Mouse (Mus musculus) mature B cell (primary cell): ENCODE measurements at regions not wholly inside any gene's neighbourhood (a gene's known extent, or its start where the extent isn't known, plus 50 kb on each side); places are given as distances from the start of the nearest gene placed in this dataset.

Experiments used
- in situ Hi-C: fragments of 300-500 bp; cut with MboI; formaldehyde crosslinking; loops from 2 replicates; pipeline ENCODE4 v1.14.3; 2019

DNA sequence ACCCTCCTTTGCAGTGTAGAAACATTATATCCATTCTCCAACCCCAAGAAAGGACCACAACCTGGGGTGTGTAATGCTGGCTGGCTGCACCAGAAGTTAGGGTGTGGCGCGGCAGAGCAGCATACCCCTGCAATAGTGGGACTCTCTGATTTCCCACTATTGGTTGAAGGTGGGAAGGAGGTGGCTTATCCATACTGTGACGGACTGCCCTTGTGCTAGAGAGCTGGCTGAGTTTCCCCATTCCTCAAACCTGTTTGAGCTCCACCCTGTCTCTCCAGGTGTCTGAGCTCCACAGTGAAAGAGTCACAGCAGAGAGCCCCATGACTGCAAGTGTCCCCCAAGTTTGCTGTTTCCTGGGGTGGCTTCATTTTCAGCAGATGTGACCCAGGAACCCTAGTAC is 79.6 kb downstream of the Sik1 start:
- in situ Hi-C loops: no loop called here

DNA sequence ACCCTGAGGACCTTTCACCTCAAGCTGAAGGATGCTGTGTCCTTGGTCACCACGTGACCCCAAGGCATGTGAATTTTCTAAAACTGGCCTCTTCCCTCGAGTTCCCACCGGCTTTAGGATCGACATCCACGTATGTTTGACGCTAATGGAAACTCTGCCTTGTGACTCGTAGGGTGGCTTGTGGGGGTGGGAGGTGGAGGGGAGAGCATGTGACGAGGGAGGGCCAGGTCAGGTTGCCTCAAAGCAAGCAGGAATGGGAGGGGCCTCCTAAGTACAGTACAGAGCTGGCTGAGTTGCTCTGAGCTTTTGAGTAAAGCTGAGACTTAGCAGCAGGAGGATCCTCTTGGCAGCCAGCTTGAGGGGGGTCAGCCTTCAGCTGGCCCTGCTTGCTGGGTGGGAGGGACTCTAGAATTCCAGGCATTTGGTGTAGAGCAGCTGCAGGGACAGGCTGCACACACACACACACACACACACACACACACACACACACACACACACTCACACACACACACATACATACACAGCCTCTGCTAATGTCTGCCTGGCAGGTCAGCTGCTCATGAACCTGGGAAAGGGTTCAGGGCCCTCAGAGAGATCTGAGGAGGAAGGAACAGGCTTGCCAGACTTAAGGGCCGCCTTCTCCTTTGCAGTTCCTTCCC is 78.5 kb downstream of the Sik1 start:
- in situ Hi-C loops: no loop called here

DNA sequence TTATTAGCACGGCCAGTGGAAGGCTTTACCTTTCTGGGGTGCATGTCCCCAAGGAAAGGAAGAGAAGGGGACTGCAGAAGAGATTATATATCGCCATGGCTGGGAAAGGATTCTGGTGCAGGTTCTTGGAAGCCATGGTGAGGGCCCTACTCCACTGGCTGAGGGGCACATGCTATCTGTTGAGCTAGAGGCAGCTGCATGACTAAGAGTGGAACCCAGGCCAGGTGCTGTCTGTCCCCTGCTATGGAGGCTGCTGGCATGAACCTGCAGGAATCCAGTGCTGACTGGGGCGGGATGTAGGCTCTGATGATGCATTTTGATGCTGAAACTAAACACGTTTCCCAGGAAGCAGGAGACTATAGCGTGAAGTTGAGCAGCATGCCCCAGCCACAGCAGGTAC is 77.9 kb downstream of the Sik1 start:
- in situ Hi-C loops: no loop called here

DNA sequence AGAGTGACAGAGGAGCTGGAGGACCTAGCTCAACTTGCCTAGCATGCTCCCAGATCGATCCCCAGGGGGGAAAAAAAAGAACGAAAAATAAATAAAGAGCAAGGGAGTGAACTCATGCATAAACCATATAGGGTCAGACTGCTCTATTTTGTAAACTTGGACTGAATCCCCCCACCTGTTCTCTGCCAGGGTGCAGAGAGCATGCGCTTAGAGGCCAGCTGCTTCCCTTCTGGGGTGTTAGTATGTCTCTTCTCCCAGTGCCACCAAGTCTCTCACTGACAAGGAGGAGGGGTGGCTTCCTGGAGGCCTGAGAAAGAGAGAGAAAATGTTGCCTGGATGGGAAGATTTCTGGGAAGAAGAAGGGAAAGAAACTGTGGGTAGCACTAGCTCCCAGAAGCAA is 76.1 kb downstream of the Sik1 start:
- in situ Hi-C loops: no loop called here

DNA sequence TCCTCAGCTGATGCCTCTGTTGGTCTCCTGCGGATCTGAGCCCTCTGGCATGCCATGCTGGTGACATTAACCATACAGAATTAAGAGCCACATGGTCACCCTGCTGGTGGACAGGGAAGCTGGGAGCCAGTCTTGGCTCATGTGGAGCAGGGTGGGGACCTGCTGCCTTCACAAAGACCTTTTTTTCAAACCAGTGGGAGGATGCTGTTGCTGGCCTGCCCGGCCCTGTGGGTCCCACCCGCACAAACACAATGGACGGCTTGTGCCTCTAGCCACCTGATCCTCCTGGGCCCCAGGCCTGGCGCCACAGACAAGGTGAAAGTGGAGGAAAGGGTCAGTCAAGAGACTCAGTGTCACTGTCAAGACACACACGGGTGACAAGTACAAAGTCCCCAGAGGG is 73.4 kb downstream of the Sik1 start:
- in situ Hi-C loops: no loop called here

DNA sequence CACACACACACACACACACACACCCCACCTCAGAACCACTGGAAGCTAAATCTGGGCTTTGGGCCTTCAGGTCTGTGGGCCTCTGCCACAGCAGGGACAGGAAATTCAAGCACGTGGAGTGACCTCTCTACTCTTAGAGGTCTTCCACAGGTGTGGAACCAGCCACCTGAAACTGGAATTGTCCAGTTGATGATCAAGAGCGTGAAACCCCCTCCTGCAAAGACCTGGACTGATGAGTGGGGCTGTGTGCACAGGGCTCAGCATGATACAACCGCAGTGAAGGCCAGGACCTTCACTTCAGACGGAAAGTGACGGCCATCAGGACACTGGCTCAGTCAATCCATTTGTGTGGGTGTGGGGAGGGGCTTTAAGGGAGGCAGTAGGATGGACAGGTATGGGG is 72.5 kb downstream of the Sik1 start:
- in situ Hi-C loops: no loop called here

DNA sequence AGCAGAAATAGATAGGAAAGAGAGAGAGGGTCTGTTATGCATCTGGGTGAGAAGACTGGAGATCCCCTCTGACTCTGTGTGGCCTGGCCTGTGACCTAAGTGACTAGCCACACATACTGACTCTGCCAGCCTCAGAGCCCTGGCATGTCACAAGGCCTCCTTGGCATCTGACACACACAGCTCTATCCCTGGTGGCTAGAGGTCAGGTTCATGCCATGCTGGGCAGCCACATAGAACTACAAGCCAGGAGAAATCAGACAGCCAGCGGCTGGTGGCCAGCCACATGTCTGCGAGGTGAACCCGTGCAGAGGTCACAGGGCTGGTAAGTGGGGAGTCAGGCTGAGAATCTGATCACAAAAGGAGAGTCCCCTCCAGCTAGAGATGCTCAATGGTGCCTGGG is 67.3 kb downstream of the Sik1 start:
- in situ Hi-C loops: no loop called here

DNA sequence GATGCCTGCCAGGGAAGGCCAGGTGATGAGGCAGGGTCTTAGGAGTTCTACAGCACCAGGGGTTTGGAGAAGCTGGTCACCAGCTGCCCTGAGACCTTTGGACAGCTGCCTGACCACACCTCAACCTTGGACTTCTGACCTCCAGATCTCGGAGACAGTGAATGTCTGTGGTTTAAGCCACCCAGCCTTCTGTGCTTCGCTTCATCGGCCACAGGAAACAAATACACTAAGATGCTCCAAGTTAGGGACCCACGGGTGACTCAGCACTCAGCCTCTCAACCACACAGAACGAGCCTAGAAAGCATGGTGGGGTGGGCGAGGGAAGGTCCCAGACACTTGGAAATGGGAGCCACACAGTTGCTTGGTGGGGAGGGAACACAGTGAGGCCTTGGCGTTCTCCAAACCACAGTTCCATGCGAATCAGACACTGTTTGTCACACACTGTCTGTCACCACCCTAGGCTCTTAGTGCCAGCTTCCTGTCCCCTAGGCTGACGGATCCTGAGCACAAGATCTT is 66.5 kb downstream of the Sik1 start:
- in situ Hi-C loops: no loop called here

DNA sequence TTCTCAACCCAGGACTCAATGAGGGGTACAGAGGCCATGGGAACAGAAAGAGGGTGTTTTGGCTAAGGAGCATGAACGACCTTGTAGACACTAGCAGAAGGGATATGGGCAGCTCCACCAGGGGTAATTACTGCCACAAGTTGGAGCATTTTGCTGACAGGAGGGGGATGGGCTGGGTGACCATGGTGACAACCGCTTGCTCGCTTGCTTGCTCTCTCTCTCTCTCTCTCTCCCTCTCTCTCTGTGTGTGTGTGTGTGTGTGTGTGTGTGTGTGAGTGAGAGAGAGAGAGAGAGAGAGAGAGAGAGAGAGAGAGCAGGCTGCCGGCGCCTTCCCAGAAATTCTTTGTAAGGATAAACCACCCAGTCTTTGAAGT is 65.7 kb downstream of the Sik1 start:
- in situ Hi-C loops: no loop called here

DNA sequence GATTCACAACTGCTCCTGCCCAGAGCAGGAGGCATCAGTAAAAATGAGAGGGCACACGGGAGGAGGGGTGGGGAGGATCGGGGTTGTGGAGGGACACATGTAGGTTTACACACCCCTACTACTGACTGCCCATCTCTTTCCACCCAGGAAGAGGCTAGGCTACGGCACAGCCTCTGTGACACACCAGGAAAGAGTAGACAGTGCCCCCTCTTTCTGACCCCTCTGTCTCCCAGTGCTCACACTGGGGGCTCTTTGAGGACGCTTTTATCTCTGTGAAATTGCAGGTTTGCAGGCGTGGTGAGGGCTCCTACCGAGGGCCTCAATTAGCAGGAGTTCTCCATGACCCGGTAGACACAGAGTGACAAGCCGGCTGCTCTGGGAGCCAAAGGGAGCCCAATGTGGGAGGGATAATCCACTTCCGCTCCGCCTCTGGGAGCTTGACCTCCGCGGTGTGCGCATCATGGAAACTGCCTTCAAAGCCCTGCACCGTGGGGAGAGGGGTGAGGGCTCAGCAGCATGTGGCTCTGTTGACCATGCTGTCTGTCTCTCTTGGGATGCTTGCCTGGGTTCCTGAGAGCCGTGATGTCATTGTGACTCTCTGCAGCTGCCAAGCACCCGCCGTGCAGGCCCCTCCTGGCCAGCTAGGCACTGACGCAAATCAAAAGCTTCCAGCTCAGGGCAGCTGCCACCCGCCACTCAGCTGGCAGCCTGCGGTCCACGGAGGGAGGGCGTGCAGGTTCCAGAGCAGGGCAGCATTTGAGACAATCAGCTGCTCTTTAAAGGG is 65.1 kb downstream of the Sik1 start:
- in situ Hi-C loops: no loop called here

DNA sequence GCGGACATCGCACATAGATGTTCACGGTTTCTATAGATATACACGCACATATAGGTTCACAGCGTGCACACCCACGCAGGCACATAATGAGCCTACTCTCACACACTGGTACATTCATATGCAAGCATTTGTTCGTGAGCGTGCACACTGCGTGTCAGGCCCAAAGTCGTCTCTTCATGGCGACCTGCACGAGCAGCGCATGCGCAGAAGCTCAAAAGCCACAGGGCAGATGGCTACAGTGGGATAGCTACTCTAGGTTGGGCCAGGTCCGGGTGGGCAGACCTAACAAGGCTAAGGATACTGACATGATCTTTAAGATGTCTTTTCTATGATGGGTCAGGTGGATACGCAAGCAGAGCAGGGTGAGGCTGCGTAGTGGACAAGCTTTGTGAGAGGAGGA is 63.9 kb downstream of the Sik1 start:
- in situ Hi-C loops: no loop called here

DNA sequence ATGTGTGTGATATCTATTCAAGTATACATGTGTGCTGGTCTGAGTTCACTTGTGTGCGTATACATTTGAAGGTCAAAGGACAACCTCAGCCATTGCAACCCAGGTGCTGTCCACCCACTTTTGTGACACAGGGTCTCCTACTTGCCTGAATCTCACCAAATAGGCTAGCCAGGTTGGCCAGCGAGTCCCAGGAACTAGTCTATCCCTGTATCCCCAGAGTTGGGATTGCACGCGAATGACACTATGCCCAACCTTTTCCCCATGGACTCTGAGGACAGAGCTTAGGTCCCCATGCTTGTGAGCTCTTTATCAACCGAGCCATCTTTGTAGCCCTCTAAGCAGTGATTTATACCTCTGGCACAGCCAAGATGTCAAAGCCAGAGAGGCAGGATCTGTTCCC is 62.6 kb downstream of the Sik1 start:
- in situ Hi-C loops: no loop called here

DNA sequence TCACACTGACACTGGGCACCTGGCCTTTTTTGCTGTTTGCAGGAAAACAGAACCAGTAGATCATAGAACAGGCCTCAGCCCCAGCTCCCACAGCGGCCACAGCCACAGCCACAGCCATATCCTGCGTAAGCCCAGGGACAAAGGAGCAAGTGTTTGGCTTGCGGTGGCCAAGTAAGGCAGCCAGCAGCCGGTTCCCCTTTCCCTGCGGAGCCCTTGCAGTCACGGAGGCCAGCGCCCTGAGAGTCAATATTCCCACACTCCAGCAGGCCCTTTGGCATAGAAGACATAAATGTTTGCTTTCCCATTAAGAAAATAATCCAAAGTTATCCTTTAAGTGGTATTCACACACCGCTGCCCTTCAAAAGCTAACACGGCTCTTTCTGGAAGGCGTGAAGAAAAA is 62.1 kb downstream of the Sik1 start:
- in situ Hi-C loops: no loop called here

DNA sequence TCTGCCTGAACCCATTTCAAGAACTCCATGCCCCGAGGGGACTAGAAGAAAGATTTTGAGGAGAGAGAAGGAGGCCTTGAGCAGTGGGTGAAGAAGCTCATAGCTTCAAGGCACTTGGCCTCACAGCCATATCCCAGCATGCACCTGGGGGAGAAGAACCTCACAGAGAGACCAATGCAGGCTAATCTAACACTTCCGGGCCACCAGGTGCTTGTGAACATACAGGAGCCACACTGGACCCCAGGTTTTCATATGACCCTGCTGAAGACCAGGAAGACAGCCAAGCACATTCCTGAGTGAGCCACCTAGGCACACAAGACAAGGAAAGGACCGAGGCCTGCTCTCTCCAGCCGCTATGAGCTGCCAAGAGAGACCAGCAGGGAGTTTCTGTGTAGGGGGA is 61.6 kb downstream of the Sik1 start:
- in situ Hi-C loops: no loop called here
